Mouse (Mus musculus) CD4-positive naive resting alpha-beta T cell, adult 76 days (primary cell): Measurements from ENCODE around the gene Adarb1. TPM values are rescaled to one million over a fixed set of nuclear protein-coding genes. Genes with fewer than 3 reads are reported as not detected.

Experiments used
- total RNA-seq: library from RNA; stranded (reverse); gene quantifications from one replicate; pipeline ENCODE4 v1.2.4, GENCODE M21; 2023

Gene Adarb1
- total RNA-seq = 2.8 TPM

GRCm38 (mm10) chr10:77418138-77418537 lies at the start of gene Adarb1:
Gene Adarb1, minus strand, starts transcription at chr10:77418270.

GRCm38 (mm10) chr10:77258704-77259621 lies 159.1 kb downstream of the Adarb1 start, which contains the start of gene Pofut2:
Gene Pofut2, plus strand, starts transcription at chr10:77259218.

Other genes with a start within 250 kb of the Adarb1 start
- 31.7 TPM for gene Pofut2, start 159.1 kb downstream of the Adarb1 start, total RNA-seq
- gene Fam207a, start 97.5 kb upstream of the Adarb1 start, total RNA-seq = 23.1 TPM
- 225 TPM for gene Itgb2, start 112.0 kb upstream of the Adarb1 start, total RNA-seq
- gene Pttg1ip, start 163.4 kb upstream of the Adarb1 start, total RNA-seq = 100 TPM
- gene Sumo3, start 187.8 kb upstream of the Adarb1 start, total RNA-seq = 67.6 TPM
- gene Gm49325, start 187.9 kb upstream of the Adarb1 start, total RNA-seq = not detected
- gene Ube2g2, start 204.0 kb upstream of the Adarb1 start, total RNA-seq = 34.7 TPM